Mouse (Mus musculus) E14TG2a.4 (cell line): ENCODE measurements around the gene 3100002H09Rik.

ENCODE experiments used
- CTCF ChIP-seq: conservative IDR thresholded peaks from 2 replicates; pipeline ENCODE4 v1.5.1; 2014; ENCODE audit warnings: low read length
- POU5F1 ChIP-seq: IDR thresholded peaks from 2 replicates; pipeline ENCODE4 v1.6.1; 2014; ENCODE audit warnings: low read length, borderline replicate concordance

GRCm38 (mm10) chr4:124593691-124594090 is 16.9 kb downstream of the 3100002H09Rik start:
- TF ChIP-seq CTCF: no peak
- TF ChIP-seq POU5F1: no peak
